Mouse (Mus musculus) frontal cortex, postnatal 36 days (tissue): ENCODE data around the gene Rwdd3.

ENCODE experiments used
- DNase-seq, 2 experiments: peaks; one replicate each; pipeline ENCODE4 v3.0.0; 2022; ENCODE audit warnings: low spot score in 2 of 2

Rwdd3 gene

GRCm38 (mm10) chr3:121160424-121160823, 11.1 kb downstream of the Rwdd3 start:
- DNase-seq = no peak

DNA sequence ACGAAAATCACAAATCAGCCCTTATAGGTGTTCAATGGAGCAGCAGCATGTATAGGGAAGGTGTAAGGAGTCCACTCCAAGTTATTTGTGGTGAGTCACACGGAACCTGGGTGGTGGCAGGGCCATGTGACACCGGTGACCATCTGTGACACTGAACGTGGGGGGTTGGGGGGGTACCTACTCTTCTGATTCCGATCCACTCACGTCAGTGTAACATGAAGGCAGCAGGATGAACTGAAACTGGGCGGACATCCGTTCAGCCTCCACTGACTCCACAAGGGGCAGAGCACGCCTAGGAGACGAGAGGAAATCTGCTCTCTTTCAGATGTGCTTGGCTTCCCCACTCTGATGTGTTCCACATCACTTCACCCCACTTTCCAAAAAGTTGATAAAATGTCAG, 11.9 kb downstream of the Rwdd3 start:
- no peak for DNase-seq

DNA sequence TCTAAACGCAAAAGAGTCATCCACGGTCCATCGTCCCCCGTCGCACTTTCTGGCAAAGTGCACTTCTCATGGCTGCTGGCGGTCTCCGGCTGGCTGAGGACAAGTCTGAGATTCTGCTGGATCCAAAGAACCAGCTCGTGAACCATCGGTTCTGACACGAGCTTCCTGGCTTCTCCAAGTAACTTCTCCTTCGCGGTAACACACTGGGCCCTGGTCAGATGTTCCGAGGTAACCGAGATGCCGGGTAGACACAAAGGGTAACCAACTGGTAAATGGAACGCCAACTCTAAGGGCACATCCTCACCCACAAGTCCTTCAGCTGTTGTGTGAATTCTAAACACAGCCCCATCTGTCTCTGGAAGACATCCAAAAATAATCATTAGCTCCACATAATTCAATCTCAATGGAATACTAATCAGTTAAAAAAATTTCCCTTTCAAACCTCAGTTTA, 12.6 kb downstream of the Rwdd3 start:
- no peak for DNase-seq

DNA sequence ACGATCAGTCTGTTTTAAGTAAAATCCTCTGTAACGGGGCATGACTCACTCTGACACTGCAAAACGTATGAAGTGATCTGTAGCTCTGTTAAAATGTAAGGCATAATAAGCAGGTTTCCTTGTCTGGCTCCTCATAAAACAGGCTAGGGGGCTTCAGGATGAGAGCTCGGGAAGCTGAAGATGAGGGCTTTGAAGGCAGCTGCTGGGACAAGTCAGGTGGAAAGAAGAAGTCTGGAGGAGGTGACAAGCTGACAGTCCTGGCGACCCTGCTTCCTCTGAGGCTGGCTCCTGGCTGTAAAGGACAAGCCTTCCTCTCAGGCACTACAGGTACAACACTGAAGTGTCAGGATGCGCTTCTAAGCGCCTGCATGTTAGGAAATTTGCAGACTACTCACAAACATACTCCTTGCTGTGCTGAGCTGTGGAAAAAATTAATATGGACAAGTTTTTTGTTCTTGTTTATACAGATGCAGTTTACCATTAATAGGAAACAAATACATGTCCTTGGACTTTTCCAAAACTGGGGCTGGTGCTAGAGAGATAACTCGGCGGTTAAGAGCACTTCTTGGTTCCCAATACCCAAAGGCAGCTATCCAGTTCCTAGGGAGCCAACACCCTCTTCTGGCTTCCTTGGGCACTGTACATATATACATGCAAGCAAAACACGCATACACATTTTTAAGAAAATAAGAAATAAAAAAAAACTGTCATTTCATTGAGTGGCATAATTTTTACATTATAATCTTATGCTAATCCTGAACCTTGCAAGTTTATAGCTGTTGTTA, 13.8 kb downstream of the Rwdd3 start:
- no peak for DNase-seq

DNA sequence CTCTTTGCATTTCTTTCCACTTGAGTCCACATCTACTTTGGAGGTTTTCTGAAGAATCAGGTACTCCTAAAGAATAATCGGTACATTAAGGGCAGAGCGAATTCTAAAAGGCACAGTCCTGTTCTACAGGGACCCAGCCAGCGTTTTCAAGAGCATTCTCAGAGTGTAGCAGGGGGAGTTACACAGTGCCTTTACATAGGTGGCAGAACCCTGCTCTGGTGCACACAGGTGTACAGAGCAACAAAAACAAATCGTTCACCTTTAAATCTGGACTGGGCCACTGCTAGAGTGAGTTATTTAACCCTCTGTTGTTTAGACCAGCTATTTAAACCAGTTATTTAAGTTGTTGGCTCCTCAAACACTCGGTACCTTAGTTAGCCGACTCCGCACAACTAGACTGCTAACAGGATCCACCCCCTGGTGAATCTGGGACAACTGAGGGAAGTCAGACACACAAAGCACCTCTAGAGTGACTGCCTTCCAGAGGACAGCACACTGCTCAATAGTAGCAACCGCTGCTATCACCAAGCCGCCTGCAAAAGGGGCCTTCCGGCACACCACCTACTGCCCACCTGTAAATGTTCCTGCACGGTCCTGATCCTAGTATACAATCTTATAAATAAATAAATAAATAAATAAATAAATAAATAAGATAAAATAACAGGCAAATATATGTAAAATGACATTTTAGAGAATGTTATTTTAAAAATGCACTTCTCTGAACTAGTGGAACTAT, 14.9 kb downstream of the Rwdd3 start:
- no peak for DNase-seq

- no peak for DNase-seq
Observed at GRCm38 (mm10) chr3:121156043-121156442, 15.5 kb downstream of the Rwdd3 start.

GRCm38 (mm10) chr3:121133937-121134336, 37.6 kb downstream of the Rwdd3 start:
- no peak for DNase-seq

DNA sequence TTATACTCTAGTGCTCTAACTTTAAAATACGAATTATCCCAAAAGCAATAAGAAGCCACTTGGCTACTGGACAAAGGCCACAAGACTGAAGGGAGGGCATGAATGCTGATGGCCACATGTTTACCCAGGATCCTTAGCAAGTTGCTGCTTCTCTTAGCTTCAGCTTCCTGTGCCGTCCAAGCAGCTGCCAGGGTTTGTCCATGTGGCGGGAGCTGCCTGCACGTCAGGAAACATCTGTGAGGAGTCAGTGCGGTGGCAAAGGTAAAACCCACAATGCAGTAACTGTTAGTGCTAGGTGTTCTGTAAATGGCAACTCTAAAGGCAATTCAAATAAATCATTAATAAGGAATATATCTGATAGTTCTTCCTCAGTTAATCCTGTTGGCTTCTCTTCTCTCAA, 38.5 kb downstream of the Rwdd3 start:
- no peak for DNase-seq

GRCm38 (mm10) chr3:121127171-121127570, 44.3 kb downstream of the Rwdd3 start:
- no peak for DNase-seq

DNA sequence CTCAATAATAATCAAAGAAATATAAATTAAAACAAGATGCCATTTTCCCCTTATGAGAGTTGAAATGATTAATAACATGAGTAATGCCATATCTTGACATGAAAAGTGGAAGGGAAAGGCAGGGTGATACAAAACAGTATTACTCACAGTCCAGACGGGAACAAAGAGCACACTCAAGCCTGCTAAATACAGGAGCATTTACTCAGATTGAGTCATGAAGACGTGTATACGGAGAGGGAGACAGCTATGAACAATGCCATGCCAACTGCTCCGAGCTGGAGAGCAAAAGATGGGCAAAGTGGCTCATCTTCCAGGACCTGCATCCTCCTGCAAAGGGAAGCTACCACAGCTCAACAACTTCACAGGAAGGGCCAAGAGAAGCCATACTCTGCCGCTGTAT, 45.0 kb downstream of the Rwdd3 start:
- DNase-seq = no peak

GRCm38 (mm10) chr3:121121072-121121471, 50.4 kb downstream of the Rwdd3 start:
- no peak for DNase-seq

DNA sequence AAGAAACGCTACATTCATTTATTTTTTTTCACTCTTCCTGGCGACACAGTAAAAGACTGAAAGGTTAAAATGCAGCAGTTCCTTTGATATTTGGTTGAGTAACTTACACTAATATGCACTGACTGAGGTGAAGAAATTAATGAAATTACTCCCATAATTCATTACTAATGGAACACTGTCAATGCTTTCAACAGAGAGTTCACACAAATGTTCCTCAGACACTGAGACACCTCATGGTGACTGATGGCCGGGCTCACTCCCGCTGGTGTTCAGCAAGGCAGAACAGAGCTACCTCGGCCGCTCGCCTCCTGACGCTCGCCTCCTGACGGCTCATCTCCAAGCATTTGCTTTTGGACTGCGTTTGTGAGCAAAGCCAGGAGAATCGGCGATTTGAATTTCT, 54.9 kb downstream of the Rwdd3 start:
- DNase-seq = no peak

DNA sequence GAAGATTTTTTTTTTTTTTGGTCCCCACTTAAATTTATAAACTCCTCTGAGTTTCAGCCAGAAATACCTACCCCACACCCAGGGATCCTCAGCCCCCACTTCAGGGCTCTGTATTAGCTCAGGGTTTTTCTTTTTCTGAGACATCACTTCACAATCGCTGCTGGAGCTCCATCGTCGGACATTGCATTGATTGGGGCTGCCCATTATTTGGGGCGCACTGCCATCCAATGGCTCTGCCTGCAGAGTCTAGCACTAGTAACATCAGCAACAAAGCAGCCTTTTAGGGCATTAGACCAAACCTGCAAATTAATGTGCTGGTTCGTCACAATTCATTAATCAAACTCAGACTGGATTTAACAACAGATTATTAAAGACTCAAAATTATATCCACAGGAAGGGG, 55.4 kb downstream of the Rwdd3 start:
- DNase-seq = no peak

- DNase-seq = no peak
Observed at GRCm38 (mm10) chr3:121111068-121111467, 60.4 kb downstream of the Rwdd3 start.

DNA sequence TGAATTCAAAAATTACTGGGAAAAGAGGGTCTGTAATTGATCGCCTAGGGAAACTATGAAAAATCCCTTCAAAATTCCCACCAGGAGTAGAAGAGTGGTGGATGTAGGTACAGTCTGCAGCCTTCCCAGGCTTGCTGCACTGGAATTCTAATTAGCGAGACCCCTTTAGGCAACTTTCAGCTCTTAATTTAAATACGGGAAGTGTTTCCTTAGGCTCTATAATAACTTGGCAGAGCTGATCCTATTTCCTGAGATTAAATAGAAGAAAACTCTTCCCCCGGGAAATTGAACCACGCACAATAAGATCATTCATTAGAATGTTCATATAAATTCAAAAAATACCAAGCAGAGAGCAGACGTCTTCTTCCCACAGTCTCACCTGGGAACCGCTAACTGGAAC, 61.1 kb downstream of the Rwdd3 start:
- DNase-seq = no peak

DNA sequence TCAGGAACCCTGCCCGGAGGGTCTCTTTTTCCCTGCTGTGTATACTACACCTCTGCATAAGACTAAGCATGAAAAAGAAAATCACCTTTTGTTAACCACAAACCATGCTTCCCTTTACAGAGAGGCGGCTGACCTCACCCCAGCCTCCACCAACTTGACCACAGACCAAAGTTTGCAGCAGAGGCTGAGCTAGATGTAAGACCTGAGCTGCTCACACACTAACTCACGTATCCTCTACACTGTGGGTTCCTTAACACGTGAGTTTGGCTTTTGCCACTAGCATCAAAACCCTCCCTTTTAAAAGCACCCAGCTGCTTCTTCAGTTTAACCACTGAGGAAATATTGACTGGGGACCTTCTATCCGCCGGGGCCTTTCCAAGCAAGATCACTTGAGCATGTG, 64.0 kb downstream of the Rwdd3 start:
- no peak for DNase-seq

DNA sequence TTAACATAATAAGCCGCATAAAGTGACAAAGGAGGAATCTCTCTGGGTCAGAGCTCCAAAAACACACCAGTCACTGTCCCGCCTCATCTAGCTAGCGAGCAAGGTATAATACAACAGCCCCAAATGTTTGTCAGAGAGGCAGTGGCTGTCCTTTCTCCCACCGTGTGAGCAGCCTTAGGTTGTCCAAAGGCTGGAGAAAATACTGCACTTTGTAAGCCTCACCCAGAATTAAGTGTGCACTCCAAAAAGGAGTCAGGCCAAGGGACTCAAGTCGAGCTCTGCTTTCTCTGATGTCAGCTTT, 66.1 kb downstream of the Rwdd3 start:
- DNase-seq = no peak
